ENCODE assay signal across 8 mouse cellular contexts in genomic region chr4:117188969-117189368, GRCm38 (mm10). TPM values are rescaled to one million over a fixed set of nuclear protein-coding genes. Genes with fewer than 3 reads are reported as not detected.
DNase-seq lines count a peak whose midpoint lies in the region; ATAC-seq and TF ChIP-seq lines count a peak whose summit lies in the region.

No protein-coding gene starts in this region.

- peak overlapping the region; percentile 86 for H3K27ac ChIP-seq in lung, embryonic 14.5 days (ENCODE audit: low read depth)
- H3K27ac ChIP-seq in embryonic facial prominence, embryonic 14.5 days (replicated peaks; ENCODE audit: low read depth, low read length) = peak overlapping the region; percentile 84
- H3K27ac ChIP-seq in intestine, postnatal 0 days (ENCODE audit: low read depth, low read length) = peak overlapping the region; percentile 54; the same call in 1 of the 2 replicates
- H3K27ac ChIP-seq in neural tube, embryonic 14.5 days (ENCODE audit: low read depth, low read length) = no peak overlapping the region

- no peaks in the 10 kb centered on the region for H3K4me1 ChIP-seq in lung, embryonic 14.5 days (ENCODE audit: insufficient read depth)
- H3K4me1 ChIP-seq in embryonic facial prominence, embryonic 14.5 days (ENCODE audit: control insufficient read depth, insufficient read depth, low read length) = no peaks in the 10 kb centered on the region
- H3K4me1 ChIP-seq in intestine, postnatal 0 days (replicated peaks; ENCODE audit: control insufficient read depth, insufficient read depth, low read length) = no peaks in the 10 kb centered on the region
- no peaks in the 10 kb centered on the region for H3K4me1 ChIP-seq in neural tube, embryonic 14.5 days (ENCODE audit: control insufficient read depth, insufficient read depth, low read length)

- ATAC-seq in lung, embryonic 14.5 days (ENCODE audit: insufficient read depth) = no peak
- no peak for ATAC-seq in embryonic facial prominence, embryonic 14.5 days (ENCODE audit: low read depth)
- no peak for ATAC-seq in intestine, postnatal 0 days
- ATAC-seq in neural tube, embryonic 14.5 days (ENCODE audit: low read depth) = no peak; the same call in 1 of the 2 replicates

- peak overlapping the region; percentile 36 for H3K4me3 ChIP-seq in lung, embryonic 14.5 days (ENCODE audit: low read depth, low read length)
- H3K4me3 ChIP-seq in embryonic facial prominence, embryonic 14.5 days (ENCODE audit: low read depth, low read length) = peak overlapping the region; percentile 43
- H3K4me3 ChIP-seq in intestine, postnatal 0 days (ENCODE audit: low read depth, low read length) = peak overlapping the region; percentile 38
- H3K4me3 ChIP-seq in neural tube, embryonic 14.5 days (ENCODE audit: low read depth, low read length) = peak overlapping the region; percentile 4; the same call in 1 of the 2 replicates

- H3K27me3 ChIP-seq in lung, embryonic 14.5 days (ENCODE audit: insufficient read depth, low read length) = no peaks in the 10 kb centered on the region
- no peaks in the 10 kb centered on the region for H3K27me3 ChIP-seq in embryonic facial prominence, embryonic 14.5 days (replicated peaks; ENCODE audit: control insufficient read depth, insufficient read depth, low read length)
- no peaks in the 10 kb centered on the region for H3K27me3 ChIP-seq in intestine, postnatal 0 days (replicated peaks; ENCODE audit: control insufficient read depth, insufficient read depth, low read length)
- no peaks in the 10 kb centered on the region for H3K27me3 ChIP-seq in neural tube, embryonic 14.5 days (ENCODE audit: control insufficient read depth, insufficient read depth, low read length)

- H3K9me3 ChIP-seq in lung, embryonic 14.5 days (ENCODE audit: low read depth, low read length) = no peaks in the 10 kb centered on the region
- H3K9me3 ChIP-seq in embryonic facial prominence, embryonic 14.5 days (ENCODE audit: control insufficient read depth, low read length) = no peaks in the 10 kb centered on the region
- H3K9me3 ChIP-seq in intestine, postnatal 0 days (ENCODE audit: control insufficient read depth) = no peaks in the 10 kb centered on the region
- H3K9me3 ChIP-seq in neural tube, embryonic 14.5 days (ENCODE audit: control insufficient read depth, low read length) = no peaks in the 10 kb centered on the region

- no peak for DNase-seq in lung, embryonic 14.5 days
- no peak for DNase-seq in lung, postnatal 4 days
- no peak for DNase-seq in embryonic facial prominence, embryonic 14.5 days (ENCODE audit: low spot score)
- DNase-seq in gastrocnemius, postnatal 4 days (ENCODE audit: low spot score in 2 of 2) = no peak
- DNase-seq in embryo, embryonic 10 days (ENCODE audit: low spot score) = no peak
- DNase-seq in adrenal gland, postnatal 10 days = no peak

- TF ChIP-seq CTCF in lung, embryonic 14.5 days (IDR thresholded peaks at IDR 0.05; ENCODE audit: low read depth) = no peak
- TF ChIP-seq CTCF in intestine, postnatal 0 days (IDR thresholded peaks at IDR 0.05; ENCODE audit: low read depth) = no peak

- 55% methylated on average over 3 of the region's 3 CpGs for WGBS in lung, embryonic 14.5 days
- 56% methylated on average over 3 of the region's 3 CpGs for WGBS in embryonic facial prominence, embryonic 14.5 days
- 57% methylated on average over 3 of the region's 3 CpGs for WGBS in intestine, postnatal 0 days
- WGBS in neural tube, embryonic 14.5 days = 57% methylated on average over 3 of the region's 3 CpGs

- peak overlapping the region; percentile 53 for H3K9ac ChIP-seq in lung, embryonic 14.5 days
- H3K9ac ChIP-seq in embryonic facial prominence, embryonic 14.5 days (ENCODE audit: low read depth, low read length) = peak overlapping the region; percentile 68
- peak overlapping the region; percentile 50 for H3K9ac ChIP-seq in intestine, postnatal 0 days (ENCODE audit: low read depth, low read length)
- no peak overlapping the region; the same call in 1 of the 2 replicates for H3K9ac ChIP-seq in neural tube, embryonic 14.5 days (replicated peaks; ENCODE audit: low read depth, low read length)

- no peaks in the 10 kb centered on the region for H3K36me3 ChIP-seq in lung, embryonic 14.5 days (ENCODE audit: insufficient read depth)
- no peaks in the 10 kb centered on the region for H3K36me3 ChIP-seq in embryonic facial prominence, embryonic 14.5 days (ENCODE audit: control insufficient read depth, insufficient read depth, low read length)
- H3K36me3 ChIP-seq in intestine, postnatal 0 days (ENCODE audit: control insufficient read depth, insufficient read depth) = no peaks in the 10 kb centered on the region
- no peaks in the 10 kb centered on the region for H3K36me3 ChIP-seq in neural tube, embryonic 14.5 days (ENCODE audit: control insufficient read depth, insufficient read depth, low read length)

- peak overlapping the region; percentile 68 for H3K4me2 ChIP-seq in lung, embryonic 14.5 days
- H3K4me2 ChIP-seq in embryonic facial prominence, embryonic 14.5 days (ENCODE audit: low read depth, low read length) = peak overlapping the region; percentile 61
- H3K4me2 ChIP-seq in intestine, postnatal 0 days (replicated peaks; ENCODE audit: low read depth) = peak overlapping the region; percentile 59
- H3K4me2 ChIP-seq in neural tube, embryonic 14.5 days (ENCODE audit: low read depth, low read length) = peak overlapping the region; percentile 35; the same call in 1 of the 2 replicates

RNA-seq across cellular contexts. Expression of gene Kif2c, which starts 6.5 kb away (rescaled TPM):
- 78.9 and 85.9 TPM in 2 replicates for polyA plus RNA-seq in lung, embryonic 14.5 days (2014; fragmentation: Nextera tagmentation; extraction: Ambion mirVana)
- 42.9 and 50.7 TPM in 2 replicates for polyA plus RNA-seq in embryonic facial prominence, embryonic 14.5 days (2014; fragmentation: Nextera tagmentation; extraction: Ambion mirVana)
- polyA plus RNA-seq in intestine, postnatal 0 days (2015; fragmentation: Nextera tagmentation; extraction: Ambion mirVana) = 6.8 and 7.9 TPM in 2 replicates
- 3.5 and 6.0 TPM in 2 replicates for polyA plus RNA-seq in neural tube, embryonic 14.5 days (2014; fragmentation: Nextera tagmentation; extraction: Ambion mirVana)
- 10 to 100 TPM in 1 of 2 experiments, 1 to 10 TPM in 1; 9.6 to 10.9 TPM for total RNA-seq in gastrocnemius, postnatal 4 days (2021)
- 1 to 10 TPM; 6.9 to 9.6 TPM for total RNA-seq in adrenal gland, postnatal 10 days (2021)

RNA-seq across cellular contexts. Expression of gene Rps8, which starts 32.9 kb away (rescaled TPM):
- 1,312 and 1,358 TPM in 2 replicates for polyA plus RNA-seq in lung, embryonic 14.5 days (2014; fragmentation: Nextera tagmentation; extraction: Ambion mirVana)
- 1,243 and 1,364 TPM in 2 replicates for polyA plus RNA-seq in embryonic facial prominence, embryonic 14.5 days (2014; fragmentation: Nextera tagmentation; extraction: Ambion mirVana)
- 563 and 564 TPM in 2 replicates for polyA plus RNA-seq in intestine, postnatal 0 days (2015; fragmentation: Nextera tagmentation; extraction: Ambion mirVana)
- polyA plus RNA-seq in neural tube, embryonic 14.5 days (2014; fragmentation: Nextera tagmentation; extraction: Ambion mirVana) = 549 and 599 TPM in 2 replicates
- total RNA-seq in gastrocnemius, postnatal 4 days (2021) = 1,000 to 10,000 TPM; 1,262 to 1,321 TPM
- 1,000 to 10,000 TPM; 1,173 to 1,206 TPM for total RNA-seq in adrenal gland, postnatal 10 days (2021)

RNA-seq across cellular contexts. Expression of gene Plk3, which starts 55.2 kb away (rescaled TPM):
- polyA plus RNA-seq in lung, embryonic 14.5 days (2014; fragmentation: Nextera tagmentation; extraction: Ambion mirVana) = 4.2 and 5.1 TPM in 2 replicates
- 5.1 and 5.6 TPM in 2 replicates for polyA plus RNA-seq in embryonic facial prominence, embryonic 14.5 days (2014; fragmentation: Nextera tagmentation; extraction: Ambion mirVana)
- 5.3 and 7.0 TPM in 2 replicates for polyA plus RNA-seq in intestine, postnatal 0 days (2015; fragmentation: Nextera tagmentation; extraction: Ambion mirVana)
- 16.1 and 19.1 TPM in 2 replicates for polyA plus RNA-seq in neural tube, embryonic 14.5 days (2014; fragmentation: Nextera tagmentation; extraction: Ambion mirVana)
- 1 to 10 TPM; 2.3 to 3.6 TPM for total RNA-seq in gastrocnemius, postnatal 4 days (2021)
- total RNA-seq in adrenal gland, postnatal 10 days (2021) = 10 to 100 TPM in 1 of 2 experiments, 1 to 10 TPM in 1; 4.2 to 13.5 TPM
